Comparison of ENCODE assay signal across 8 mouse cellular contexts in the genomic region with DNA sequence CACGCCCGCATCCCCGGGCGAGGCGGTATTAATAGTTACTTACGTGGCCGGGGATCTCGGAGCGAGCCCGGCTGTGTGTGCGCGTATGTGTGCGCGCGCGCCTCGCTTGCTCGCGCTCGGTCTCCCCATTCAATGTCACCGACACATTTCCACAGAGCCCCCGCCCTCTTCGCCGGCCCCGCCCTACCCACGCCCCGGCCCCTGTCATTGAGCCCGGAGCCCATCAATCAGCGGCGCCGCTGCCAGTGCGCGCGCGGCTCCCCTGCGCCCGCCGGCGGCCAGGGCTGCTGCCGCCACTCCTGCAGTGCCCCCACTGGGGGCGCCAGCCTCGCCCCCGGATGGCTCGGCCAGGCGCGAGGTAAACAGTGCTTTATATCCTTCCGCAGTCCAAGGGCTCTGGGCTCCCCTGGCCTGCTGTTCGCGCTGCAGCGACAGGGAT. TPM values are rescaled to one million over a fixed set of nuclear protein-coding genes. Genes with fewer than 3 reads are reported as not detected.
A peak's percentile ranks its signal among the peaks of the same experiment; 100 is the strongest.
DNase-seq lines count a peak whose midpoint lies in the region; ATAC-seq and TF ChIP-seq lines count a peak whose summit lies in the region.

A gene (minus strand): TSS at position 183 of the 439 bp plus-strand sequence.

- ATAC-seq in embryonic facial prominence, embryonic 13.5 days (ENCODE audit: insufficient number of reproducible peaks, insufficient read depth, low FRiP score, low TSS enrichment, low read depth) = peak; percentile 94
- ATAC-seq in limb, embryonic 14.5 days (ENCODE audit: low FRiP score, low read depth) = peak; percentile 89
- peak; percentile 92 for ATAC-seq in midbrain, embryonic 16.5 days

- WGBS in embryonic facial prominence, embryonic 13.5 days = under 1% methylated on average over 48 of the region's 50 CpGs
- under 1% methylated on average over 50 of the region's 50 CpGs for WGBS in heart, adult 2 months
- WGBS in kidney, adult 2 months = under 1% methylated on average over 50 of the region's 50 CpGs
- WGBS in limb, embryonic 14.5 days = under 1% methylated on average over 48 of the region's 50 CpGs
- WGBS in midbrain, embryonic 16.5 days = 0% methylated on average over 49 of the region's 50 CpGs

- intact Hi-C loops in heart, adult 2 months (cut with DNase I) = loop anchor here (1.0 to 2.0 kb wide), 6 partner anchors 34 to 692 kb away; no protein-coding TSS in a partner anchor

- H3K4me2 ChIP-seq in embryonic facial prominence, embryonic 13.5 days = peak within 1 kb of the TSS; percentile 75
- H3K4me2 ChIP-seq in limb, embryonic 14.5 days (replicated peaks; ENCODE audit: low read depth, low read length, severe bottlenecking) = peak within 1 kb of the TSS; percentile 73
- H3K4me2 ChIP-seq in midbrain, embryonic 16.5 days (ENCODE audit: low read length) = peak within 1 kb of the TSS; percentile 85

- peak; percentile 78; the same call in 1 of the 2 replicates for TF ChIP-seq POLR2A in heart, adult 2 months (IDR thresholded peaks at IDR 0.05; ENCODE audit: insufficient read depth, low read depth, low read length)
- TF ChIP-seq POLR2A in kidney, adult 2 months (IDR thresholded peaks at IDR 0.05; ENCODE audit: low read depth, low read length) = peak; percentile 77
- 0 out of 2 replicates have a peak, but pooled peaks have one; percentile 37 for TF ChIP-seq POLR2A in limb, embryonic 14.5 days (IDR thresholded peaks at IDR 0.05; ENCODE audit: borderline replicate concordance, extremely low read depth, insufficient read depth, insufficient read length)

- H3K27ac ChIP-seq in embryonic facial prominence, embryonic 13.5 days = peak within 1 kb of the TSS; percentile 97
- peak within 1 kb of the TSS; percentile 96 for H3K27ac ChIP-seq in heart, adult 2 months
- H3K27ac ChIP-seq in kidney, adult 2 months (ENCODE audit: insufficient read depth, low read depth, low read length) = peak within 1 kb of the TSS; percentile 93
- peak within 1 kb of the TSS; percentile 97 for H3K27ac ChIP-seq in limb, embryonic 14.5 days (replicated peaks; ENCODE audit: low read depth, low read length)
- H3K27ac ChIP-seq in midbrain, embryonic 16.5 days (ENCODE audit: low read length) = peak within 1 kb of the TSS; percentile 98

- peak within 1 kb of the TSS; percentile 90 for H3K4me3 ChIP-seq in embryonic facial prominence, embryonic 13.5 days
- peak within 1 kb of the TSS; percentile 84 for H3K4me3 ChIP-seq in heart, adult 2 months
- peak within 1 kb of the TSS; percentile 81 for H3K4me3 ChIP-seq in kidney, adult 2 months (ENCODE audit: insufficient read depth, low read depth, low read length)
- H3K4me3 ChIP-seq in limb, embryonic 14.5 days (replicated peaks; ENCODE audit: low read length) = peak within 1 kb of the TSS; percentile 67
- H3K4me3 ChIP-seq in midbrain, embryonic 16.5 days (ENCODE audit: low read depth, low read length) = peak within 1 kb of the TSS; percentile 77

- H3K9ac ChIP-seq in embryonic facial prominence, embryonic 13.5 days = peak within 1 kb of the TSS; percentile 98
- H3K9ac ChIP-seq in heart, adult 2 months (ENCODE audit: low read depth, low read length) = peak within 1 kb of the TSS; percentile 96
- peak within 1 kb of the TSS; percentile 84 for H3K9ac ChIP-seq in limb, embryonic 14.5 days (ENCODE audit: low read depth, low read length, severe bottlenecking)
- H3K9ac ChIP-seq in midbrain, embryonic 16.5 days (ENCODE audit: low read depth, low read length) = peak within 1 kb of the TSS; percentile 98

- H3K4me1 ChIP-seq in embryonic facial prominence, embryonic 13.5 days = peaks cover 21% of the 10 kb centered on the region
- peaks cover 4% of the 10 kb centered on the region for H3K4me1 ChIP-seq in heart, adult 2 months (ENCODE audit: control insufficient read depth, insufficient read depth, low read length)
- H3K4me1 ChIP-seq in kidney, adult 2 months (ENCODE audit: control insufficient read depth, insufficient read depth, low read length) = peaks cover 11% of the 10 kb centered on the region; the same call in 1 of the 2 replicates
- peaks cover 9% of the 10 kb centered on the region; the same call in 1 of the 2 replicates for H3K4me1 ChIP-seq in limb, embryonic 14.5 days (ENCODE audit: control insufficient read depth, insufficient read depth, low read length)
- peaks cover 4% of the 10 kb centered on the region; the same call in 1 of the 2 replicates for H3K4me1 ChIP-seq in midbrain, embryonic 16.5 days (ENCODE audit: control insufficient read depth, insufficient read depth, low read length)

- TF ChIP-seq CTCF in heart, adult 2 months (IDR thresholded peaks at IDR 0.05) = peak; percentile 88
- TF ChIP-seq CTCF in kidney, adult 2 months (conservative IDR thresholded peaks at IDR 0.05; ENCODE audit: insufficient read depth, insufficient read length, low read depth, low read length) = peak; percentile 40; the same call in 1 of the 2 replicates

- no peaks in the 10 kb centered on the region; the same call in 1 of the 2 replicates for H3K9me3 ChIP-seq in embryonic facial prominence, embryonic 13.5 days
- H3K9me3 ChIP-seq in limb, embryonic 14.5 days (ENCODE audit: control insufficient read depth, low read length) = no peaks in the 10 kb centered on the region
- H3K9me3 ChIP-seq in midbrain, embryonic 16.5 days (replicated peaks; ENCODE audit: control insufficient read depth, low read length, poor library complexity, severe bottlenecking) = no peaks in the 10 kb centered on the region

- H3K27me3 ChIP-seq in embryonic facial prominence, embryonic 13.5 days = no peaks in the 10 kb centered on the region
- H3K27me3 ChIP-seq in heart, adult 2 months (ENCODE audit: control insufficient read depth, insufficient read depth, low read length) = no peaks in the 10 kb centered on the region
- no peaks in the 10 kb centered on the region for H3K27me3 ChIP-seq in kidney, adult 2 months (replicated peaks; ENCODE audit: control insufficient read depth, insufficient read depth, low read length)
- H3K27me3 ChIP-seq in limb, embryonic 14.5 days (ENCODE audit: control insufficient read depth, insufficient read depth, low read length) = no peaks in the 10 kb centered on the region
- H3K27me3 ChIP-seq in midbrain, embryonic 16.5 days (ENCODE audit: control insufficient read depth, insufficient read depth, low read depth, low read length) = no peaks in the 10 kb centered on the region

- DNase-seq in 3134 (ENCODE audit: extremely low read depth, insufficient read length, low spot score) = peak; percentile 87
- peak; percentile 92 to 94 for DNase-seq in adrenal gland, postnatal 36 days
- peak; percentile 93 to 96 for DNase-seq in heart, adult 2 months
- DNase-seq in kidney, adult 2 months = peak; percentile 97
- peak; percentile 94 for DNase-seq in limb, embryonic 14.5 days (ENCODE audit: low spot score)
- DNase-seq in spleen, postnatal 10 days (ENCODE audit: low spot score in 2 of 2) = peak; percentile 60 to 90

- no peaks in the 10 kb centered on the region for H3K36me3 ChIP-seq in embryonic facial prominence, embryonic 13.5 days
- H3K36me3 ChIP-seq in heart, adult 2 months (ENCODE audit: control insufficient read depth, insufficient read depth, low read length) = no peaks in the 10 kb centered on the region; the same call in 1 of the 2 replicates
- H3K36me3 ChIP-seq in kidney, adult 2 months (ENCODE audit: control insufficient read depth, insufficient read depth, low read length) = no peaks in the 10 kb centered on the region
- H3K36me3 ChIP-seq in limb, embryonic 14.5 days (ENCODE audit: control insufficient read depth, insufficient read depth, low read length) = no peaks in the 10 kb centered on the region
- no peaks in the 10 kb centered on the region for H3K36me3 ChIP-seq in midbrain, embryonic 16.5 days (ENCODE audit: control insufficient read depth, insufficient read depth, low read length)

- peak; percentile 24; the same call in 1 of the 2 replicates for TF ChIP-seq EP300 in heart, adult 2 months (IDR thresholded peaks at IDR 0.05; ENCODE audit: insufficient read depth, low read depth, low read length)

- peaks cover 3% of the 10 kb centered on the region; the same call in 1 of the 2 replicates for H3K79me2 ChIP-seq in heart, adult 2 months (replicated peaks; ENCODE audit: control insufficient read depth, insufficient read depth, low read length)

RNA-seq across cellular contexts. Expression of the gene that starts here (rescaled TPM):
- total RNA-seq in adrenal gland, postnatal 36 days (2021) = 10 to 100 TPM; 12.4 to 21.2 TPM
- polyA plus RNA-seq in embryonic facial prominence, embryonic 13.5 days (2015; fragmentation: Nextera tagmentation; extraction: Ambion mirVana) = 48.2 and 54.7 TPM in 2 replicates
- total RNA-seq in heart, adult 2 months (2021) = 10 to 100 TPM; 20.4 to 32.7 TPM
- 15.4 and 22.7 TPM in 2 replicates for polyA plus RNA-seq in heart, adult 2 months (2012; rRNA removed)
- polyA plus RNA-seq in kidney, adult 2 months (2012; rRNA removed) = 22.2 and 24.5 TPM in 2 replicates
- 44.7 and 53.0 TPM in 2 replicates for polyA plus RNA-seq in limb, embryonic 14.5 days (2012; rRNA removed)
- polyA plus RNA-seq in limb, embryonic 14.5 days (2014; fragmentation: Nextera tagmentation; extraction: Ambion mirVana) = 64.2 and 71.1 TPM in 2 replicates
- polyA plus RNA-seq in midbrain, embryonic 16.5 days (2015; fragmentation: Nextera tagmentation; extraction: Ambion mirVana) = 146 and 148 TPM in 2 replicates

Comparison
In these comparisons a context has a peak if more than half of its experiments do, and no peak if none do; other contexts are left out.
1. Peak in every context shown above with its lines: DNase-seq, ATAC-seq, H3K4me3 ChIP-seq and H3K27ac ChIP-seq.